Mouse (Mus musculus): Measurements from ENCODE around the gene Snx15.

Gene Snx15

DNA sequence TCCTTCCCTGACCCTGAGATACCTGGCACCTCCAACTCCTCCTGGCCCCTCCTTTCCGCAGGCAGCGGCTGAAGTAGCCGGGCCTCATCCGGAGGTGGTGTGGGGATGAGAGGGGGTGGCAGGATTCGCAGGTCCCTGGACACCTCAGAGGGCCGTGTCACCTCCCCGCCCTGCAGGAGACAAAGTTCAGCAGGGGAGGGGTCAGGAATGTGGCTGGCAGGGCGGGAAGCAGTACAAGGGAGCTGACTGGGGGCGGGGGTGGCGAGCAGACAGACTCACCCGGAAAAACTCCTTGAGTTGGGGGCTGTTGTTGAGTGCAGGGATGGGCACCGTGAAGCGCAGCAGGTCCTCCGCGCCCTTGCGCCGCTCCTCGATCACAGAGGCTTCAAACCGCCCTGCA, 6.3 kb downstream of the Snx15 start:
- no peak for DNase-seq (ENCODE audit: low read depth in 2 of 2, low spot score in 2 of 2)

DNA sequence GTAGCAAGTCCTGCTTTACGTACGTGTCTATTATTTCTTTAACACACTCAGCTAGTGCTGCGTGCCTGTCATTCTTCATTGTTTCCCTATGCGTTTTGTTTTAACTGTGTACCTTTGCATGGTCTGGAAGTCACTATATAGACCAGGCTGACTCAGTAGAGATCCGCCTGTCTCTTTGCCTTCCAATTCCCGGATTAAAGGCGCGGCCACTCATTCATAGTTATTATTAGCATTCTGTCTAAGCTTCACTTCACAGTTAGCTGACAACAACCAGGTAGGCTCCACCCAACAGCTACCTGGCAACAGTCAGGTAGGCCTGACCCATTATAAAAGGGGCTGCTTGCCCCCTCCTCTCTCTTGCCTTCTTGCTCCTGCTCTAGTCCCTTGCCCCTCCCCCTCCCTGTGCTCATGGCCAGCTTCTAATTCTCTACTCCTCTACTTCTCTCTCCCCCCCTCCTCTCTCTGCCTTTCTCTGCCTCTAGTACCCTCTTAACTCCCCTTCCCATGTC, 9.4 kb downstream of the Snx15 start:
- no peak for DNase-seq (ENCODE audit: low read depth in 2 of 2, low spot score in 2 of 2)

DNA sequence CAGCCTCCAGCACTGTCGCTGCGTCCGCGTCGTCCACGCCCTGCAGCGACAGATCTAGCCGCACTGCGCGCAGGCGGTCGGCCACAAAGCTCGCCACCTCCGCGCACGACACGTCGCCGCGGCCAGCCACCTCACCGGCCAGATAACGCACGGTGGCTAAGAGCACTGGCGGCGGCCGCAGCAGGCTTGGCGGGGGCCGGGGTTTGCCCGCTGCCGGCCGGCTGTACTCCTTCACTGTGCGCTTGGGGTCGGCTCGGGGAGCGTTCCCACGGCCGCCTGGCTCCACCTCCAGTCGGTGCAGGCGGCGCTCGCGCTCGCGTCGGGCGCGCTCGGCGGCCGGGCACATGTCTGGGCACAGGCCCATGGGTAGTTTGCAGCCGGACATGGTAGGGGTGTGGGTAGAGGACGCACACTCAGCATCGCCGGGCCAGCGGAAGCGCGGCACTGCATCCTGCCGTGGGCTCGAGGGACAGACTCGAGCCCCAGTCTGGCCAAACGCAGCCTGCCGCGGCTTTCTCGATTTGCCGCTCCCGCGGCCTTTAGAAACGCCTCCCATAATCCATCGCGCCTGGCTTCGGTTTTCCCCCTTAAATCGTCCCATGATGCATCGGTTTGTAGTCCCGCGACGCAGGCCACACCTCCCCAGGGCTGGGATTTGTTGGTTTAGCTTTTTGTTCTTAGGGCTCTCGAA, 10.0 kb downstream of the Snx15 start, which contains the start of gene Sac3d1:
Gene Sac3d1 (minus strand): TSS at position 665 of the 691 bp plus-strand sequence.
- peak; percentile 77 to 84 for DNase-seq (ENCODE audit: low read depth in 2 of 2, low spot score in 2 of 2)

DNA sequence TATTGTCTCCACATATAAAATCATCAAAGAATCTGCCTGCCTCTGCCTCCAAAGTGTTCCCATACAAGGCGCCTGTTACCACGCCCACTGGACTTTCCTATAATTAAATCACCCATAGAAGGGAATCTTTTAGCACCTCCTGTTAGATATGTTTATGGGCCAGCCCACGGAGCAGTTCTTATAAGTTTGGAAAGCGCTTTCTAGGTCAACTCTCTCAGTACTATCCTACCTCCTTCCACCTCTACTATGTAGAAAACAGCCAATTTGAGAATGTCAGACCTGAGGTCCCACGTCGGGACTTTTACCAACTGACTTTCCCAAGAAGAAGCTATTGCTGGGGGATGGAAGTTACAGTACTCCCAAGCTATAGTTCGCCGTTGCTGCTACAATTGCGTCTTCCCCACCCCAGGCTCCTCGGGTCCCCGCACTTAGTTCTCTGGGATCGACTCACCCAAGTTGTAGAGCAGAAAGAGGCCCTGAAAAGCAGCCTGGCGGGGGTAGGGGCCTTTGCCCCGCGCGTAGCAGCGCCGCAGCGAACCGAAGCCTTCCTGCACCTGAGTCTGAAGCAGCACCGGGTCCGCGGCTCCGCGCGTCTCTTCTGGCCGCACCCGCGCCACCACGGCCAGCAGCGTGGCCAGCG, 10.6 kb downstream of the Snx15 start:
- peak in 1 of 2 experiments; percentile 11 for DNase-seq (ENCODE audit: low read depth in 2 of 2, low spot score in 2 of 2)

DNA sequence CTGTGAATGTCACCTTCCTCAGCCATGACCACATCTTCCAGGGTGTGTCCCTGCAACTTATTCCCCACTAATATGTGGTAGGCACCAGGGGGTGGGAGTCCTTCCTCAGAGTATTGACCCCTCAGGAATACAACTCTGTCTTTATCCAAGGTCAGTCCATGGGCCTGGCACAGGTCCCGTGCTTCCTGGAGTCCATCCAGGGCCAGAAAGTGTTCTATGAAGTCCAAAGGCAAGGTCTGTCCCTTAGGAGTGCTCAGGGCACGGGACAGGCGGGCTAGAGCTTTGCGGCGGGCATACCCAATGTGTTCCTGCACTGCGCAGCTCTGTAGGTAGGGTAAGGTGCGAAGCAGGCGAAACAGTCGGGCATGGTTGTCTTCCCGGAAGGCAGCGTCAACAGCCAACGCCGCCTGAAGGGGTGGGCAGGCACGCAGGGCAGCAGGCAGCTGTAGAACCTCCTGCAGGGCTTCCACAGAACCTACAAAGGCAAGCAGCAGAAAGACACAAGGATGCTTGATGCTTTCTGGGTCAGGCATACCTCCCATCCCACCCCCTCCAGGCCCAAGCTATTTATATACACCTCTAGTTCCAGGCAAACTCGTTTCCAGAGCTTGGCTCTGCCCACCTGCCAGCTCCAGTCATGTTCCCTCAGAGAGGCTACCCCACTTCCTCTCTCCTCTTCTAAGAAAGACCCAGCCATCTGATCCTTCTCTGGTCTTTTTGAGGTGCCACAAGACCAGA, 11.8 kb downstream of the Snx15 start:
- no peak for DNase-seq (ENCODE audit: low read depth in 2 of 2, low spot score in 2 of 2)

DNA sequence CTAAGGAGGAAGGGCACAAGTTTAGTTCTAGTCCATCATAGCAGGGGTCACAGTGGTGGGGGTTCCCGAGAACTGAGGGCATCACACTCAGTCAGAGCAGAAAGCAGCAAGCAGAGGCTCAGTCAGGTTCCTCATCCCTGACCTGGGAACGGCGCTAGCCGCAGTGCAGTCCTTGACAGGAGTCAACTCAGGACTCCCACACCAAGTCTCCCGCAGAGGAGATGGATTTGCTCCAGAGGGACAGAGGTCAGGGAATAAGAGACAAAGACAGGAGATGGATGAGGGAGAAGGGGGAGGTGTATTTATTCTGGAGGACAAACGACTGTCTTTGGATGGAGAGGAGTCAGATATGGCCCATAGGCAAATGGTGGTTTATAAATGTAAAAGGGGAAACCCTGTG, 15.0 kb downstream of the Snx15 start:
- DNase-seq (ENCODE audit: low read depth in 2 of 2, low spot score in 2 of 2): no peak

DNA sequence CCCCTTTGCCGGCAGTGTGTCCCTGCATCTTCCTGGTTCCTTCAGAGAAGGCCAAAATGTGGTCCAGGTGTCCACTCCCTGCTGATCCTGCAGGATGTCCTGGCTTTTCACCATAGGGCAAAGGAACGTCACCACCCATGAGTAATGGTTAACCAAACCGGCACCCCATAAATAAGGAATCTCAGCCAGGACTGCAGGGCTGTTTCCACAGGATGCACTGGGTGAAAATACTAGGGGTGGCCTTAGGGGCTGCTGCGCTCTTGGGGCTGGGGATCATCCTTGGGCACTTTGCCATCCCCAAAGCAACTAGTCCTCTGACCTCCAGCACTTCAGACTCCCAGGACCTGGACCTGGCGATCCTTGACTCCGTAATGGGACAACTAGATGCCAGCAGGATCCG, 22.5 kb downstream of the Snx15 start, which contains the start of gene Naaladl1:
Gene Naaladl1 (plus strand): TSS at position 197 of the 400 bp plus-strand sequence.
- DNase-seq (ENCODE audit: low read depth in 2 of 2, low spot score in 2 of 2): no peak

DNA sequence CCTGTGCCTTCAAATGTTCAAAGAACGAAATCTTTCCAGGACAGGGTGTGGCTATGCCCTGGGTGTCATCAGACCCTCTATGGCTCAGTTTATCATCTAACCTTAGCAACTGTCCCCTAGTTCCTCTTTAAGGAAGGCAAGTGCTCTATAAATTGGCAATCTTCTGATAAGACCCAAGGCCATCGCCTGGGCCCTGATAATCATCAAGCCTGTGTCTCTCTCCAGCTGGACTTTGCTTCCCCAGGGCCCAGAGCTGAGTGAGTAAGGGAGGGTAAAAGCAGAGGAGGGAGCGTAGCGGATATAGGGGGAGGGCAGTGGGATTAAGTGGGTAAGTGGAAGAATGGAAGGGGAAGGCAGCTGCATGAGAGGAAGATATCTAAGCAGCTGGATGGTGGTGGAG, 23.6 kb downstream of the Snx15 start:
- no peak for DNase-seq (ENCODE audit: low read depth in 2 of 2, low spot score in 2 of 2)

DNA sequence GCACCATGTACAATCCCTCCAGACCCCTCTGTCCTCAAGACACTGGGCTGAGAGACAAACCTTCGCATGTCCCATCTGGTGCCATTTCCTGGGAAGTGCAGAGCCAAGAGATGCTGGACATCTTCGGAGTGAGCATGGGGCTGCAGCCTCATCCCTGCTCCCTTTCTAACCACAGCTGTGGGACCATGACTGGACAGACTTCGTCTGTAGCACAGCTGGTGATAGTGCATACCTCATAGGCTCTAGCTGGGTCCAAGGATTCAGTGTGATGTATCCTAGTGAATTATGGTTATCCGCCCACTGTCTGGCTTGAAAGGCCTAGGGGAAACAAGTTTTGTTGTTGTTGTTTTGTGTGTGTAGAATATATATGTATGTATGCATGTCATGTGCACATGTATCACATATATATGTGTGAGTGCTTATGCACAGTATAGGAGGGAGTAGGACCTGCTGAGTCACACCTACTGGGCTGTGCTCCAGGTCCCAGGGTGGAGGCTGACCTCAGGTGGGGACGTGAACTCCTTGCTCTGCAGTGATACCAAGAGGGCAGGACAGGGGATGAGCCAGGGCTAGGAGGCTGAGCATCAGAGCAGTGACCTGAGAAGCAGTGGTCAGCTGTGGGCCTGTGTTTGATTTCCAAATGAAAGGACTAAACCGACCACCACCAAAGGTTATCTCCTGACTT, 25.8 kb downstream of the Snx15 start:
- DNase-seq (ENCODE audit: low read depth in 2 of 2, low spot score in 2 of 2): no peak

DNA sequence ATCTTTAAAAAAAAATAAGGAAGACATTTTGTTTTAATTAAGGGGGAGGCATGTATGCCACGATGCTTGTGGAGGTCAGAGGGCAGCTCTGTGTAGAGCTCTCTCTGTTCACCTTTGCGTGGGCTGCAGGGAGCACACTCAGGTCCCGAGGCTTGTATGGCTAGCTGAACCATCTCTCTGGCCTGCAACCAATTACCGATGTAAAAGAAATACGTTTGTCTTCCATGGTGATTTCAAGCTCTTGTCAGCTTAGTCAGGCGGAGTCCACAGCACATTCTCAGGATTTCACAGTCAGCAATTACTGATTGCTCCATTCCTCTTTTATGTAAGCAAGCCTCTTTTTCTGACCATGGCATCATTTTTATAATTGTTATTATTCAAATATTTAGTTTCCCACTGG, 26.9 kb downstream of the Snx15 start:
- no peak for DNase-seq (ENCODE audit: low read depth in 2 of 2, low spot score in 2 of 2)

DNA sequence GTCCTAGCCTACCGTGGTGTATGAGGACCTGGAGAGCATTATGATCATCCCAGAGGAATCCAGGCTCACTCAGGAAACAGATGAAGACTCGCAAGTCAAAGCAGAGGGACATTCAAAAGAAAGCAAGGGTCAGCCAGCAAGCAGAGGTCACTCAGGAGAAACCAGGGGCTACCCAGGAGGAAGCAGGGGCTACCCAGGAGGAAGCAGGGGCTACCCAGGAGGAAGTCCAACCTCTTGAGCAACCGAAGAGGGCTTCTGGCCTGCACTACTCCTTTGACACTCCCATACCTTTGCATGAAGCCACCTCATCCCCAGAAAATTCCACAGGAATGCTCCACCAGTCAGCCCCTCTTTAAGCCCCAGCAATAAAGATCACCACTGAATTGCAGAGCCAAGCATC, 30.3 kb downstream of the Snx15 start:
- no peak for DNase-seq (ENCODE audit: low read depth in 2 of 2, low spot score in 2 of 2)

DNA sequence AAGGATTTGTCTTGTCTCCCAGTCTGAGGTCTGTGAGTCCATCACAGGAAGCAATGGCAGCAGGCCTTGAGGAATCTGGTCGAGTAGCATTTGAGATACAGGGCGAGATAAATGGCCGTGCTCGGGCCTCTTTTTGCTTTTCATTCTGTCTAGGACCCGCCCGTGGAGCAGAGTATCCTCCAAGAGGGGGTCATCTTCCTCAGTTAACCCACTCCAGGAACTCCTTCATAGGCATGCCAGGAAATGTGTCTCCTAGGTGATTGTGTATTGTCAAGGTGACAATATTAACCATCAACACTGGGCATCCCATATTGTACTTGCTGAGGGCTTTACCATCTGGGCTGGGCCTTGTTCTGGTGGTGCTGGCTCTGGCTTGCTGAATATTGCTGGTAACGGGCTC, 34.0 kb downstream of the Snx15 start, which contains the start of gene AC131692.1:
Gene AC131692.1 (plus strand): TSS at position 301 of the 400 bp plus-strand sequence.
- DNase-seq (ENCODE audit: low read depth in 2 of 2, low spot score in 2 of 2): no peak

DNA sequence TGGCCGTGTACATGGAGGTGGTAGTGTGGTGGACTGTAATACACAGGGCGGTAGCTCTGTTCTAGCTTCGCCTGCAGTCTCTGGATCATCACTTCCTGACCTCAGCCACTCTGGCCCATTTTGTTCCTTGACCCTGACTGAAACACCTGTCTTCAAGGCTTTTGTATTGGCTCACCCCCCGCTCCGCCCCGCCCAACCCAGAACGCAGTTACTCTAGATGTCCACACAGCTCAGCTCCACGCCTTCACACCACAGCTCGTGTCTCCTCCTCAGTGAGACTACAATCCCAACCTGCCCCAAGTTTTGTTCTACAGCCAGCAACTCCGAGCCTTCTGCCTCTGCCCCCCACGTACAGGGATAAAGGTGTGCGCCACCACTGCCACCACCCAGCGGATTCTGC, 39.3 kb downstream of the Snx15 start:
- DNase-seq (ENCODE audit: low read depth in 2 of 2, low spot score in 2 of 2): no peak

DNA sequence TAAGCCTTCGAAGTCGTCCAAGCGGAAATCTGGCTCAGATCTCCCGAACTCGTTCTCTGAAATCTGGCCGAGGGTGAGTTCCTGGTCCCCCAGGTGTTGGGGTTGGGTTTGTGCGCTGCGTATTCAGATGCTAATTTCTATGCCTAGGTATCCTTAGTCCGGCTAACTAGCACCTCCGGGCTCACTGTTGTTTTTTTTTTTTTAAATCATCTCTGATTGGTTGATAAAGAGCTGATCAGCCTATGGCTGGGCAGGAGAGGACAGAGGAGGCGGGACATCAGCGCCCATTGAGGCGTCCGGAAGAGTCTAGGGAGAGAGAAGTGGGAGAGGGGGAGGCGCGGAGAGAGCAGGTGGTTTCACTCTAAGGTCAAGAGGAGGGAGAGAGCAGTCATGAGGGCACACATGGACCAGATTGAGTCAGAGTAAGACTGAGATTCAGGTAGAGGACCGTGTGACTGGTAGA, 42.7 kb downstream of the Snx15 start:
- peak in 1 of 2 experiments; percentile 40 for DNase-seq (ENCODE audit: low read depth in 2 of 2, low spot score in 2 of 2)

DNA sequence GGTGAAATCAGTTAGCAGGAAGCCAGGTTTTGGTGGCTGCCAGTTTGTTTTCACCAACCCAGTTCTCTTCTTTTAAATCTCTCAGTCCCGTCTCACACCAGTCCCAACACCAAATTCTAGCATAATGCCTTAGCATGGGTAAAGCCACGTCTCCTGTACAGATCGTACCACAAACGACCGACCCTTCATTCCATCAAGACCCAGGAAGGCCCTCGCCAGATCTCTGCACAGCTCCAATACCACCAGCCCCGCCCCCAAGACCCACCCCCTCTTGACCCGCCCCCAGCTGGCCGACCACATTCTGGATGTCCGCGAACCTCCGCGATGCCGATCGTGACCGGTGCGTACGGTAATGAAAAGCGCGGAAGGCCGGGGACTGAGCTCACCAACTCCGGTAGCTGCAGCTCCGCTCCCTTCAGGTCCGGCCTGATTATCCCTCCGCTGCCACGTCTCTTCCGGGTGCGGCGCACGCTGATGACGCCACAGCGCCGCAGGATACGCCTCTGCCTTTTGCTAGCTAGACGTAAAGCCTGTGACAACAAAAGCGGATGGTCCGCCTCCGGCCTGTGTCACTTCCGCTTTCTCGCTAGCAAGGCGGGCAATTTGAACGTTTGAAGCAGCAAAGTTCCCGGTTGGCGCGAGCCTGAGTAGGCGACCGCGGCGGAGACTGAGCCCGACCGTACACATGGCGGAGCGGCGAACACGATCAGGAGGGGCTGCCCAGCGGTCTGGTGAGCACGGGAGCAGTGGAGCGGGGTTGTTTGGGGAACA, 43.4 kb downstream of the Snx15 start, which contains the start of the genes Zfpl1 and Cdca5:
Gene Zfpl1 (minus strand): TSS at position 479 of the 771 bp plus-strand sequence.
Gene Cdca5 (plus strand): TSS at position 506 of the 771 bp plus-strand sequence.
- DNase-seq (ENCODE audit: low read depth in 2 of 2, low spot score in 2 of 2): peak; percentile 94 to 95

DNA sequence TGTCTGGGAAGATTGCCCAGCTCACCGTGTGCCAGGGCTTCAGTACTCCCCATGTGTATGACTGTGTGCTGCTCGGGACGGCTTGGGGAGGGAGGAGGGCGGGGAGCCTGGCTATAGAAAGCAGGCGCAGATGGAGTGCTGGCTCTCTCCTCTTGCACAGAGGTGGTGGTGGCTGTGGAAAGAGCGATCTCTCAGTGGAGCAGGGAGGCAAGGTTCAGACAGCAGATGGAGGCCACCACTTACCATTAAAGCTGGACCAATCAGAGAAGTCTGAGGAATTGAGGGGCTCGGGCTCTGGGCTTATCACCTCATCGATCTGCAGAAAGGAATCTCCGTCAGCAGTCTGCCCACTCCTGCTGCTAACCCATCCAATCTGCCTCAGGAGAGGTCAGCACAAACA, 45.9 kb downstream of the Snx15 start, which contains the start of gene Gm28374:
Gene Gm28374 (minus strand): TSS at position 101 of the 400 bp plus-strand sequence.
- no peak for DNase-seq (ENCODE audit: low read depth in 2 of 2, low spot score in 2 of 2)

DNA sequence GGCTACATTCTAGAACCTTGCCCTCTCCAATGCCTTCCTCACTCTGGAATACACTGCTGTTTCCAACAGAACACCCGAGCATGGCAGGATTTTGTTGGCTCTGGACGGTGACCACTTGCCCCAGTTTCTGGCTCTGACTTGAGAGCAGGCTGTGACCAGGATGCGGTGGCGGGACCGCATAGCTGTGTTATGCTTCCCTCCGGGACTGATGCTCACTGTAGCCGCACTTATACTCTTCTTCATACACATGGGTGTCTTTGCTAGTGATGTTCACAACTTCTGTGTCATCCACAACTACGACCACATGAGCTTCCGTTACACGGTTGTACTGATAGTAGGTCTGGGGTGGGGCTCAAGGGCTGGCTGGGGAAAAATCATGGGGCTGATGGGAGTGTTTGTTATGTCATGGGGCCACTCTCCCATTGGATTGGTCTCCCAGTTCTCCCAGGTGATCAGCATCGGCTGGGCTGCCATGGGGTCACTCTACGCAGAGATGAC, 48.1 kb downstream of the Snx15 start, which contains the start of gene Tmem262:
Gene Tmem262 (plus strand): TSS at position 51 of the 498 bp plus-strand sequence.
- no peak for DNase-seq (ENCODE audit: low read depth in 2 of 2, low spot score in 2 of 2)

DNA sequence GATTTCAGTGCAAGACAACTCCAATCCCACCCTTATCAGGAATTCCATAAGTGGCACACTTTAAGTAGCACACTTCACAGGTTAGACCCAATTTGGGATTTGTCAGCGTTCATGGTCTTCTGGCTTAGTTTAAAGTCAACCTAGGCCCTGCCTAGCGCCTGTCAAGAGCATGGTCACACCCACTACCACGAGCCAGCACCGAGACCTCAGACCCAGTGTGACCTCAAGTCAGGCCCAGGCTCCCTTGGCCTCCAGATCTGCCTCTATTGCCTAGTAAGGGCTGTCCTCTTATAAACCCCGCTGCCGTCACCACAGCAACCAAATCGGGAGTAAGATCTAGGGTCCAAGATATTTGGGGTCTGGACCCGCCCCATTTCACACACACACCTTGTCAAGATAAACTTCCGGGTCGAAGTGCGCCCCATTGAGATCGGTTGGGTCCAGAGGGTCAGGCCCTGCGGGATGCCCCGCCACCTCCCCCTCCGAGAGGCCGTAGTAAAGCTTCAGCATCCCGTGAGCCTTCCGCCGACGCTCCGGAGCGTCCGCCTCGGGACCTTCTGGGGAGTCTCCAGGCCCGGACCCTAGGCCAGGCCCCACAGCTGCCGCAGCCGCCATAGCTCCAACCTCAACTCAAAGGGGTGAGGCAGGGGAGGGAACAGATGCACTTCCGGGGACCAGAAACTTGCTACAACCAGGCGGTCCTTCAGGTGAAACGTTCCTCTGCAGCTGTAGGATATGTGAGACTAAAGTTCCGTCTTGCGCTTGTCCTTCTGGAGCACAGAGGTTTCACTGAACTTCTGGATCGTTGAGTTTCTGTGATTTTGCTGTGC, 51.3 kb downstream of the Snx15 start, which contains the start of gene Vps51:
Gene Vps51 (minus strand): TSS at position 668 of the 830 bp plus-strand sequence.
- DNase-seq (ENCODE audit: low read depth in 2 of 2, low spot score in 2 of 2): peak; percentile 78 to 85

DNA sequence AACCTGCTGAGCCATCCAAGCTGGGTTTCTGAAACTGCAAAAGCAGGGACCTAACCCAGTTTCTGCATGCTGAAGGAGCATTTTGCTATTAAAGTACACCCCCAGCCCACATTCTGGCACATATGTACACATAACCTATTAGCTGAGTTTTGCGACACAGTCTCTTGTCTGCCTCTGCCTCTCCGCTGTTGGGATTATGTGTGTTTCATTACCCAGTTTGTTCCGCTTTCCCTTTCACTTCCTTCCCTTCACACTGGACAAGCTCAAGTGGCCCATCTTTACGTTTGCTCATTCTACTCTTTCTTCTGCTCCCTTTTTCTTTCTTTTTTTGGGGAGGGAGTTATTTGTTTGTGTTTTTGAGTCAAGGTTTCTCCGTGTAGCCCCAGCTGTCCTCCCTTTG, 54.2 kb downstream of the Snx15 start:
- no peak for DNase-seq (ENCODE audit: low read depth in 2 of 2, low spot score in 2 of 2)
